11 mouse cellular contexts compared by ENCODE assay signal in the genomic region with DNA sequence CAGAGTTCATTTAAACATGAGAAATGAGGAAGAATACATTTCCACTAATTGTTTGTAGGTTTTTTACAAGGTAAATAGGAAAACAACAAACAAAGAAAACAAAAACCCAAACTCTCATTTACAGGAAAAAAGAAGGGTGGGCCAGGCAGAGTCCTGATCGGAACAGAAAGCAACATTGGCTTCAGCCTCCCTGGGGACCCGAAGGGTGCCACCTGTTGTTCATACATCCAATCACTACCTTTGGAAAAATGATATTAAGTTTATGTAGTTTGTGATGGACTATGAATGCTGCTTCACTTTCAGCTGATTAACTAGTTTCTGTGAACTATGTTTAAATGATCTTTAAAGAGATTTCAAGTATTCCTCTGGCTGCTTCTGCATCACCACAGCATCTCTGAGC. TPM values are rescaled to one million over a fixed set of nuclear protein-coding genes. Genes with fewer than 3 reads are reported as not detected.
DNase-seq lines count a peak whose midpoint lies in the region; ATAC-seq lines count a peak whose summit lies in the region.
"Had no signal": no experiment of that assay in that cellular context is flagged by ENCODE, and none has a peak within 500 bp of the region (broad histone marks: within the 10 kb centered on the region; RNA-seq: fewer than 3 reads in every experiment).

No protein-coding gene starts in this region.

- no peak overlapping the region for H3K27ac ChIP-seq in heart, embryonic 15.5 days
- H3K27ac ChIP-seq in heart, embryonic 10.5 days: no peak overlapping the region
- no peak overlapping the region for H3K27ac ChIP-seq in lung, embryonic 15.5 days
- H3K27ac ChIP-seq in embryonic facial prominence, embryonic 15.5 days (replicated peaks): no peak overlapping the region
- H3K27ac ChIP-seq in stomach, embryonic 14.5 days (ENCODE audit: low read length): no peak overlapping the region
- H3K27ac ChIP-seq: hindbrain, embryonic 13.5 days; midbrain, embryonic 10.5 days had no signal

- intact Hi-C loops in left cerebral cortex, postnatal 10 days (cut with DNase I): no loop called here

- no peak for ATAC-seq in heart, embryonic 15.5 days (replicated peaks; ENCODE audit: insufficient number of reproducible peaks, insufficient read depth, low FRiP score, low read depth)
- no peak for ATAC-seq in lung, embryonic 15.5 days (ENCODE audit: borderline replicate concordance, extremely low read depth, low FRiP score, low TSS enrichment)
- no peak for ATAC-seq in embryonic facial prominence, embryonic 15.5 days (ENCODE audit: insufficient number of reproducible peaks, low FRiP score, low TSS enrichment, low read depth)
- no peak for ATAC-seq in stomach, embryonic 14.5 days (ENCODE audit: insufficient number of reproducible peaks, insufficient read depth, low FRiP score, low read depth)

- peak overlapping the region; percentile 51 for H3K4me2 ChIP-seq in heart, embryonic 15.5 days
- H3K4me2 ChIP-seq in lung, embryonic 15.5 days: peak overlapping the region; percentile 41
- H3K4me2 ChIP-seq in embryonic facial prominence, embryonic 15.5 days (replicated peaks): peak overlapping the region; percentile 44; the same call in 1 of the 2 replicates
- H3K4me2 ChIP-seq in stomach, embryonic 14.5 days (replicated peaks; ENCODE audit: low read depth, low read length): peak overlapping the region; percentile 51

- WGBS in heart, embryonic 15.5 days: 51% methylated on average over 2 of the region's 2 CpGs
- WGBS in heart, embryonic 10.5 days: 82% methylated on average over 2 of the region's 2 CpGs
- 71% methylated on average over 2 of the region's 2 CpGs for WGBS in lung, embryonic 15.5 days
- 63% methylated on average over 2 of the region's 2 CpGs for WGBS in embryonic facial prominence, embryonic 15.5 days
- 71% methylated on average over 2 of the region's 2 CpGs for WGBS in stomach, embryonic 14.5 days

- no peaks in the 10 kb centered on the region for H3K36me3 ChIP-seq in heart, embryonic 15.5 days
- peaks cover 8% of the 10 kb centered on the region for H3K36me3 ChIP-seq in heart, embryonic 10.5 days
- no peaks in the 10 kb centered on the region for H3K36me3 ChIP-seq in lung, embryonic 15.5 days
- H3K36me3 ChIP-seq in embryonic facial prominence, embryonic 15.5 days: no peaks in the 10 kb centered on the region
- no peaks in the 10 kb centered on the region for H3K36me3 ChIP-seq in stomach, embryonic 14.5 days (ENCODE audit: control insufficient read depth, insufficient read depth, low read length)
- H3K36me3 ChIP-seq: hindbrain, embryonic 13.5 days; midbrain, embryonic 10.5 days had no signal

- DNase-seq in heart, embryonic 10.5 days (ENCODE audit: low spot score): no peak
- no peak for DNase-seq in lung, postnatal 10 days
- no peak for DNase-seq in left cerebral cortex, postnatal 10 days (ENCODE audit: extremely low spot score in 1 of 2, low spot score in 2 of 2)
- no peak for DNase-seq in layer of hippocampus, postnatal 14 days (ENCODE audit: low spot score in 2 of 2)
- DNase-seq: cerebellum, postnatal 14 days had no signal

- H3K4me3 ChIP-seq in heart, embryonic 15.5 days: 0 out of 2 replicates have a peak overlapping the region, but pooled peaks have one; percentile 4
- H3K4me3 ChIP-seq in heart, embryonic 10.5 days: no peak overlapping the region
- H3K4me3 ChIP-seq in lung, embryonic 15.5 days: 0 out of 2 replicates have a peak overlapping the region, but pooled peaks have one; percentile 13
- H3K4me3 ChIP-seq in embryonic facial prominence, embryonic 15.5 days (replicated peaks): 0 out of 2 replicates have a peak overlapping the region, but pooled peaks have one; percentile 33
- peak overlapping the region; percentile 30 for H3K4me3 ChIP-seq in stomach, embryonic 14.5 days (ENCODE audit: low read depth, low read length)
- H3K4me3 ChIP-seq: hindbrain, embryonic 13.5 days; midbrain, embryonic 10.5 days had no signal

- no peaks in the 10 kb centered on the region for H3K27me3 ChIP-seq in heart, embryonic 15.5 days
- H3K27me3 ChIP-seq in heart, embryonic 10.5 days (ENCODE audit: insufficient read depth, poor library complexity, severe bottlenecking): no peaks in the 10 kb centered on the region
- no peaks in the 10 kb centered on the region for H3K27me3 ChIP-seq in lung, embryonic 15.5 days
- no peaks in the 10 kb centered on the region for H3K27me3 ChIP-seq in embryonic facial prominence, embryonic 15.5 days
- no peaks in the 10 kb centered on the region for H3K27me3 ChIP-seq in stomach, embryonic 14.5 days (ENCODE audit: control insufficient read depth, insufficient read depth, low read length)

- no peak overlapping the region for H3K9ac ChIP-seq in heart, embryonic 15.5 days
- no peak overlapping the region for H3K9ac ChIP-seq in lung, embryonic 15.5 days
- no peak overlapping the region for H3K9ac ChIP-seq in embryonic facial prominence, embryonic 15.5 days
- no peak overlapping the region for H3K9ac ChIP-seq in stomach, embryonic 14.5 days (replicated peaks; ENCODE audit: low read depth, low read length)
- H3K9ac ChIP-seq: hindbrain, embryonic 13.5 days had no signal

- H3K9me3 ChIP-seq in heart, embryonic 15.5 days (replicated peaks): no peaks in the 10 kb centered on the region
- no peaks in the 10 kb centered on the region for H3K9me3 ChIP-seq in heart, embryonic 10.5 days
- H3K9me3 ChIP-seq in lung, embryonic 15.5 days: no peaks in the 10 kb centered on the region
- H3K9me3 ChIP-seq in embryonic facial prominence, embryonic 15.5 days (replicated peaks): no peaks in the 10 kb centered on the region
- no peaks in the 10 kb centered on the region for H3K9me3 ChIP-seq in stomach, embryonic 14.5 days (ENCODE audit: control insufficient read depth, low read depth, low read length)
- H3K9me3 ChIP-seq: hindbrain, embryonic 13.5 days; midbrain, embryonic 10.5 days had no signal

- peaks cover 40% of the 10 kb centered on the region for H3K4me1 ChIP-seq in heart, embryonic 15.5 days (replicated peaks)
- peaks cover 20% of the 10 kb centered on the region for H3K4me1 ChIP-seq in heart, embryonic 10.5 days
- peaks cover 20% of the 10 kb centered on the region; the same call in 1 of the 2 replicates for H3K4me1 ChIP-seq in lung, embryonic 15.5 days
- H3K4me1 ChIP-seq in embryonic facial prominence, embryonic 15.5 days: peaks cover 21% of the 10 kb centered on the region; the same call in 1 of the 2 replicates
- peaks cover 18% of the 10 kb centered on the region for H3K4me1 ChIP-seq in stomach, embryonic 14.5 days (ENCODE audit: control insufficient read depth, insufficient read depth, low read length)

RNA-seq across cellular contexts. Expression of a gene that starts 55.0 kb away (rescaled TPM):
- polyA plus RNA-seq in heart, embryonic 15.5 days (2015; fragmentation: Nextera tagmentation; extraction: Ambion mirVana): 33.8 and 35.4 TPM in 2 replicates
- polyA plus RNA-seq in heart, embryonic 10.5 days (2016; fragmentation: Nextera tagmentation; extraction: Ambion mirVana): 36.2 and 43.7 TPM in 2 replicates
- polyA plus RNA-seq in lung, embryonic 15.5 days (2015; fragmentation: Nextera tagmentation; extraction: Ambion mirVana): 55.4 and 57.6 TPM in 2 replicates
- 43.2 and 48.3 TPM in 2 replicates for polyA plus RNA-seq in embryonic facial prominence, embryonic 15.5 days (2015; fragmentation: Nextera tagmentation; extraction: Ambion mirVana)
- 50.4 and 55.8 TPM in 2 replicates for polyA plus RNA-seq in stomach, embryonic 14.5 days (2014; fragmentation: Nextera tagmentation; extraction: Ambion mirVana)
- 10 to 100 TPM; 14.1 to 17.6 TPM for total RNA-seq in left cerebral cortex, postnatal 10 days (2021)
- total RNA-seq in layer of hippocampus, postnatal 14 days (2021): 10 to 100 TPM; 15.9 to 16.1 TPM
